Mouse (Mus musculus) testis, adult 10 weeks (tissue): ENCODE measurements around the gene Pml. TPM values are rescaled to one million over a fixed set of nuclear protein-coding genes. Genes with fewer than 3 reads are reported as not detected.

Experiments
- polyA plus RNA-seq: library from polyadenylated mRNA; stranded (reverse); fragments of 350-450 nt; fragmentation: Illumina TruSeq; extraction: RNeasy Lipid Tissue Mini Kit (QIAGEN cat#74804); gene quantifications from one replicate; pipeline ENCODE4 v1.2.3, GENCODE M21; 2014; ENCODE audit warnings: low read depth, low replicate concordance

Gene Pml
- 0.48 TPM for polyA plus RNA-seq

GRCm38 (mm10) chr9:58249592-58250192 lies at the start of gene Pml:
TSS of gene Pml (minus strand) at chr9:58249786.

GRCm38 (mm10) chr9:58253033-58253804 lies 3.6 kb upstream of the Pml start, which contains the start of gene Stoml1:
TSS of gene Stoml1 (plus strand) at chr9:58253164.

DNA sequence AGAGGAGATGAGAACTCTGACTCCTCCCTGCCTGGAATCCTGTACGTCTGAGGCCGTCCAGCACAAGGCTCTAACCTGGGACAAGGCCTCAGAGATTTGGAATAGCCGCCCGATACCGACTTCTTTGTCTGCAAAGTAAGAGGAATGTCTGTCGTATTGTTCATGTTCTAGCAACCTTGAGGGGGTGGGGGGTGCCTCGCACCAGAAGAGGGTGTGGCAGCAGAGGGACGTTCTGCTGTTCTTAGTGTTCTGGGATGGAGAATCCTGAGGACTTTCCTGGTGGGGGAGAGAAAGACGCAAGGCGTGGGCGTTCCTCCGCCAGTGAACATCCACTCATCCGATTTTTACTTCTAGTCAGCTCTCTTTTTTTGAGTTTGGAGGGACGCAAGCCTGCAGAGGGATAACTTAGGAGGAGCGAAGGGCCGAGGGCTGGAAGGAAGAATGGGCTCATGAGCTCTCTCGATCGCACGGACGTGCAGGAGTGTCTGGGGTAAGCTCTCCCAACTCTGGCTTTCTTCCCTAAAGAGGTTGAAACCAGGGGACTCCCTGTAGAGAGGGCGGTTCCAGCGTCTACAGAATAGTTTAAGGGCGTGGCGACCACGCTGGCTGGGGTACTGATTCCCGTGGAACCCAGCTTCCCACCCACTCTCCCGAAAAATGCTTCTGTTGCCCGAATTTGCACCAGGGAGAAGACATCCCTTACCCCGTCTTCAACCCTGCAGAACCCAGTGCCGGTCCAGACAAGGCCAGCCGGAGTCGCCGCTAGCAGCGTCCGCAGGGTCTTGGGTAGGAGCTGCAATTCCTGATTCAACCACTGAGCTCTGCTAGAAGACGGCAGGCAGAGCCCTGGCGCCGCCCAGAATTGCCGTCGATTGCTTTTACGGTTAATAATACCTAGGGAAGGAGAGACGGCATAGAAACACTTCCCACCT lies 45.8 kb downstream of the Pml start, which contains the start of the genes Islr and Islr2:
TSS of gene Islr (minus strand) at position 791 of the 932 bp plus-strand sequence.
TSS of gene Islr2 (minus strand) at position 804 of the 932 bp plus-strand sequence.

Other genes with a start within 250 kb of the Pml start
- 32.6 TPM for gene Cyp11a1, start 243.4 kb downstream of the Pml start, polyA plus RNA-seq
- gene Stra6, start 186.0 kb downstream of the Pml start, polyA plus RNA-seq: 0.08 TPM
- 16.1 TPM for gene Ccdc33, start 131.0 kb downstream of the Pml start, polyA plus RNA-seq
- 0.35 TPM for gene Islr, start 45.5 kb downstream of the Pml start, polyA plus RNA-seq
- 0.39 TPM for gene Islr2, start 45.5 kb downstream of the Pml start, polyA plus RNA-seq
- 3.7 TPM for gene Stoml1, start 3.4 kb upstream of the Pml start, polyA plus RNA-seq
- 0.67 TPM for gene Loxl1, start 63.4 kb upstream of the Pml start, polyA plus RNA-seq
- 101 TPM for gene Tbc1d21, start 120.7 kb upstream of the Pml start, polyA plus RNA-seq
- gene Insyn1, start 238.8 kb upstream of the Pml start, polyA plus RNA-seq: not detected